Mouse (Mus musculus): ENCODE data around the gene Glul. TPM values are rescaled to one million over a fixed set of nuclear protein-coding genes. Genes with fewer than 3 reads are reported as not detected.
"Not testable (repeated sequence)": the region's sequence is repeated elsewhere in the genome, so short reads cannot be mapped to it uniquely, and the experiment has no call there.

Gene Glul
- 1,000 to 10,000 TPM; 1,538 to 1,706 TPM for total RNA-seq (2021)
- long read RNA-seq, experiment 1, transcript Glul-201 (7 exons, 2,792 nt), result major isoform, 72 of 91 reads
- long read RNA-seq, experiment 1, partial matches to known transcripts, result 1 of 91 reads
- long read RNA-seq, experiment 1, other reads (novel, unspliced or antisense), result 18 of 91 reads
- long read RNA-seq, experiment 2, transcript Glul-201 (7 exons, 2,792 nt), result major isoform, 94 of 129 reads
- long read RNA-seq, experiment 2, partial matches to known transcripts, result 18 of 129 reads
- long read RNA-seq, experiment 2, other reads (novel, unspliced or antisense), result 17 of 129 reads

- peak; percentile 93 to 97 for DNase-seq (ENCODE audit: low spot score in 2 of 2)
Observed at GRCm38 (mm10) chr1:153899731-153900380, at the start of gene Glul, which contains the start of gene Teddm2. Gene Glul, plus strand, starts transcription at chr1:153899944. Gene Teddm2, minus strand, starts transcription at chr1:153900228.

- DNase-seq (ENCODE audit: low spot score in 2 of 2), result not testable (repeated sequence)
Observed at GRCm38 (mm10) chr1:153852696-153853095, 47.0 kb upstream of the Glul start.

DNA sequence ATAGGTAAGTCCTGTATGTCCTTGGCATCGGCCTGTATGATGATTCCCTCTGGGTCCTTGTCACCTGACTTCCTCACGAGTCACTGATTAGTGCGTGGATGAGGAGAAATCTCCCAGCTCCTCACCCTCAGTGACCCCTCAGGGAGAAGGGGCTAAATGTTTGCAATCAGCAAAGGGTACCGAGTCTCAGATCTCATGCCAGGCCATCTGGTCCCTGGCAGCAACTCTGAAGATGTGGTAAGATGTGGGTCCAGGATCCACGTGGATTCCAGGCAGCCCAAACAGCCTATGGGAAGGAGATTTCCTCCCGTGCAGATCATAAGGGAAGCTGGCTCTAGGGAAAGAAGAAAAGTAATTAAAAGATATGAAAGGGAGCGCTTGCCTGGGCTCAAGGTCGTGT, 43.8 kb upstream of the Glul start:
- no peak for DNase-seq (ENCODE audit: low spot score in 2 of 2)

DNA sequence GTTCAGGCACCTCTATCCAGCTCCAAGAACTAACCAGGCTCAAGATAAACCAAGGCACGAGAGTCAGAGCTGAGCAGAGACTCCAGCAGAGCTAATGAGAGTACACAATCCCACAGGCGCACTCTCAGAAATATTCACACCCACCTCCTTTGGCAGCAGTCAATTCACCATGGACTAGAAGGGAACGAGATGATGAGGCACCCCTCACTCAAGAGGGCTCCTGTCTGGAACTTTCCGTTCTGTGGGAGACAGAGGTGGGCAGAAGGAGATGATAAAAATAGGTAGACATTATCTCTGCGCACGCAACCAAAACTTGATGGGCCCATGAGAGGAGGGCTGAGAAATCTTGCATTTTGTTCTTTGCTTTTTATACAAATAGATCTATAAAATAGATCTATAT, 25.7 kb upstream of the Glul start, which contains the start of gene Teddm1b:
Gene Teddm1b (plus strand): TSS at position 301 of the 400 bp plus-strand sequence.
- no peak for DNase-seq (ENCODE audit: low spot score in 2 of 2)

DNA sequence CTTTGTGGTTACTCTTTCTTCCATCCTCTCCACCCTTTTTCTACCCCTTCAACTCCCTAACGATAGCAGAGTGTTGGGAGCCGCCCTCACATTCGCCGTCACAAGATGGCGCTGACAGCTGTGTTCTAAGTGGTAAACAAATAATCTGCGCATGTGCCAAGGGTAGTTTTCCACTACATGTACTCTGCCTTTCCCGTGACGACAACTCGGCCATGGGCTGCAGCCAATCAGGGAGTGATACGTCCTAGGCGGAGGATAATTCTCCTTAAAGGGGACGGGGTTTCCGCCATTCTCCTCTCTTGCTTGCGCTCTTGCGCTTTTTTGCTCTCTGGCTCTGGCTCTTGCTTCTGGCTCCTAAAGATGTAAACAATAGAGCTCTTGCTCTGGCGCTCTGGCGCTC, 19.4 kb upstream of the Glul start:
- not testable (repeated sequence) for DNase-seq (ENCODE audit: low spot score in 2 of 2)

GRCm38 (mm10) chr1:153886024-153886633, 13.6 kb upstream of the Glul start:
- DNase-seq (ENCODE audit: low spot score in 2 of 2), result no peak

GRCm38 (mm10) chr1:153890121-153890520, 9.6 kb upstream of the Glul start:
- no peak for DNase-seq (ENCODE audit: low spot score in 2 of 2)

- DNase-seq (ENCODE audit: low spot score in 2 of 2), result no peak
Observed at GRCm38 (mm10) chr1:153891442-153891841, 8.3 kb upstream of the Glul start, which contains the start of gene Teddm1a. Gene Teddm1a, plus strand, starts transcription at chr1:153891742.

- DNase-seq (ENCODE audit: low spot score in 2 of 2), result no peak
Observed at GRCm38 (mm10) chr1:153893746-153894145, 6.0 kb upstream of the Glul start.

GRCm38 (mm10) chr1:153894201-153894893, 5.4 kb upstream of the Glul start:
- no peak for DNase-seq (ENCODE audit: low spot score in 2 of 2)

GRCm38 (mm10) chr1:153894979-153895378, 4.8 kb upstream of the Glul start:
- peak; percentile 72 to 91 for DNase-seq (ENCODE audit: low spot score in 2 of 2)

DNA sequence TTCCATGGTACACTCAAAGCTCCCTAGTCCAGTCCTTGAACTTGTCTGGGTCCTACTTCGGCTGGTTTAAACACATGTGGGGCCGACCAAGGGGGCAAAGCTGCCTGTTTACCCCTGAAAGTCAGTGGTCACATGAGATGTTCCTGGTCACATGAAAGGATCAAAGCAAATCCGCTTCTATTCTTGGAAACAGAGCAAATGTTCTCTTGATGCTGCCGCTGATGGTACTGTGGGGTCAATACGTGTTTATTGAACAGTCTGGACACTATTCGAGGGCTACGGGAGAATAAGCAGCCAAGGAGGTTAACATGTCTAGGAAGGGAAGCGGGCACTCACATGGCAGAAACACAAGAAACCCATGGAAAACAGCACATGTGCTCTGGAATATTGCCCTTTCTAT, 2.5 kb upstream of the Glul start:
- DNase-seq (ENCODE audit: low spot score in 2 of 2), result no peak

DNA sequence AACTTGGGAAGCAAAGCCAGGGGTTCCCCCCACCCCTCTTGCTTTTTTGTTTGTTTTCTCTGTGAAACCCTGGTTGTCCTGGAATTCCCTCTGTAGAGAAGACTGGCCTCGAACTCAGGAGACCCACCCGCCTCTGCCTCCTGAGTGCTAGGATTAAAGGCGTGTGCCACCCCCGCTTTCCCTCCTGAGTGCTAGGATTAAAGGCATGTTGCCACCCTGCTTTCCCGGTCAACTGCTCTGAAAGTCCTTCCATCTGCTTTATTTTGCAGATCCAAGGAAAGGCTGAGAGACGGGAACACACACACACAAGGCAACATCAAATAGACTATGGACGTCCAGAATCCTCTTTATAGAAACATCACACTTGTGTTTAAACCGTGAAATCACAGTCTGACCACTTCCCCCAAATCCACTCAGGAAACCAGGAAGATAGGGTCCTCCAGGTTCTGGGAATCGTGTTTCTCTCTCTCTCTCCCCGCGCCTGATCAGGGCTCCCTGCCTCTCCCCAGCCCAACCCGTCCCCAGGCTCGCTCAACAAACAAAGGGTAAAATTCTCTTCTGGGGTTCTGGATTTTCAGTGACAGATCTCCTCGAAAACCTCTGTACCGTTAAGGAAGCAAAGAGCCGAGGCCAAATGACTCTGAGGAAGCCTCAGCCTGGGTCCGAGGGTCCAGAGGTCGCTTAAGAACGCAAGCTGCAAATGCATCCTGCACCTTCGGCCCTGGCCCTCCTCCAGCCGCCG, 584 bp upstream of the Glul start:
- DNase-seq (ENCODE audit: low spot score in 2 of 2), result no peak

DNA sequence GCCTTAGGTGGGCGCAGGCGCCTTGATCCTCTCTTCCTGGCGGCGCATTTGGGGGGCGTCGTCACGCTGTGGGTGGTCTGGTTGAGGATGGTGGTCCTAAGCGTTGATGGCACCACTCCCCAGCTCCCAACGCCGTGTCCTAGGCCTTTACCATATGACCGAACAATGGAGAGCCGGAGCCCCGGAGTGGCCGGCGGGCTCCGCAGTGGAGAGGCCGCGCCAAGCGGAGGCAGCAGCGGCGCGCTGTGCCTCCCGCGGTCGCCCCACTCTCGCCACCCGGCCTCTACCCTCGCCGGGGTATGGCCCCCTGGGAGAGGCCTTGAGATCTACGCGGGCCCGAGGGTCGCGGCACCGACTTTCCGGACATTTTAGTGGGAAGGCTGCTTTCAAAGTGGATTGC, 637 bp downstream of the Glul start:
- no peak for DNase-seq (ENCODE audit: low spot score in 2 of 2)

DNA sequence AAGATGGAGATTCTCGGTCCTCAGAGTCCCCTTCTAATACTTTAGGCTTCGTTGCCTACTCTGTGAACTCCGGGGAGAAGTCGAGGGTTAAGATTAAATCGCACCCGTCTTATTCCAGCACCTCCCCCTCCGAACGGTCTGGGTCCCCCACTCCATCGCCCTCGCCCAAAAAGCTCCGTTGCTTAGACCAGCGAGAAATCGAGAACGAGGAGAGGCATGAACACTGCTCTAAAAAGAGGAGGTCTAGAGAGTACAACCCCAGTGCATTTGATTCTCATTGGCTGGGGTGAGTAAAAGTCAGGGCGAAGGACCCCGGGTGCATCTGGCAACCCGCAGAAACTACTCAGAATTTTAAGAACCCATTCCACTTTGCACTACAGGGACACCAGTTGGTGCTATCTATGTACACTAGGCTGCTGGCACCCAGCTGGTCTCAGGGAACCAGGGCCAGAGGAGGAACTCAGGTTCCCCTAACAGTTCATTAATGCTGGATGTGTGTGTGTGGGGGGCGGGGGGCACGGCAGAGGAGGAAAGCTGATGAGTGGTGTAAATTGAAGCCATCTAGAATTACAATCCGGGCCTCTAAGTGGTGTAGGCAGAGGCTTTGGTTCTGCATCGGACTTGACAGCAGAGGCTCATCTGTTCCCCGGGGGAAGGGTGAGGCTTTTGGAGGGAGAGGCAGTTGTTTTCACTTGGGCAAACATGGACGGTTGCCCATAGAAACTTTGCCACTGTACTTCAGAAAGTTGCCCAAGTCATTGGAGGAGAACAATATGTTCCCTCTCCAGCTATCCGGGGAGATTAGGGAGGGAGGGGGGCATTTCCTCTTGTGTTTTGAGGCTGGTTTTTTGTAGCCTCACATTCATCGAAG, 1.4 kb downstream of the Glul start:
- DNase-seq (ENCODE audit: low spot score in 2 of 2), result no peak

GRCm38 (mm10) chr1:153903006-153903405, 3.3 kb downstream of the Glul start:
- DNase-seq (ENCODE audit: low spot score in 2 of 2), result no peak

DNA sequence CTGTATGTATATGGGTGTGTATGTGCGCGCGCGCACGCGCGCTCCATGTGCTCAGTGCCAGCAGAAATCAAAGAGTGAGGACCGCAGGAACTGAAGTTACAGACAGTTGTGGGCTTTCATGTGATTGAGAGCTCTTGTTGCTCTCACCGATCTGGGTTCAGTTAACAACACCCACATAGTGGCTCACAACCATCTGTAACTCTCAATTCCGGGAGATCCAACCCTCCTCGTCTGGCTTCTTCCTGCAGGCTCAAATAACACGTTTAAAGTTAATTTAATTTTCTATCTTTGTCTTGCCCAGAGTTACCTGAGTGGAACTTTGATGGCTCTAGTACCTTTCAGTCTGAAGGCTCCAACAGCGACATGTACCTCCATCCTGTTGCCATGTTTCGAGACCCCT, 4.5 kb downstream of the Glul start:
- DNase-seq (ENCODE audit: low spot score in 2 of 2), result no peak

- no peak for DNase-seq (ENCODE audit: low spot score in 2 of 2)
Observed at GRCm38 (mm10) chr1:153905884-153906283, 6.1 kb downstream of the Glul start.

- no peak for DNase-seq (ENCODE audit: low spot score in 2 of 2)
Observed at GRCm38 (mm10) chr1:153908208-153908607, 8.5 kb downstream of the Glul start.

- no peak for DNase-seq (ENCODE audit: low spot score in 2 of 2)
Observed at GRCm38 (mm10) chr1:153908741-153909140, 9.0 kb downstream of the Glul start.
